Mouse (Mus musculus) thymus, adult 2 months (tissue): Measurements from ENCODE around the gene Ell.

Experiments used
- CTCF ChIP-seq: fragments of 200-500 bp; IDR thresholded peaks from 2 replicates; pipeline ENCODE4 v1.5.1; 2012; ENCODE audit warnings: mild to moderate bottlenecking, control low read depth, low read length, moderate library complexity, borderline replicate concordance; ENCODE audit not compliant: control insufficient read depth, poor library complexity, insufficient read depth; ENCODE audit errors: extremely low read depth
- POLR2A ChIP-seq: fragments of 200-500 bp; IDR thresholded peaks from 2 replicates; pipeline ENCODE4 v1.6.1; 2012; ENCODE audit warnings: mild to moderate bottlenecking, low read length, control low read depth, moderate library complexity; ENCODE audit not compliant: control insufficient read depth, poor library complexity, insufficient read depth; ENCODE audit errors: extremely low read depth

GRCm38 (mm10) chr8:70570360-70570759, 31.1 kb downstream of the Ell start:
- no peak for TF ChIP-seq CTCF
- TF ChIP-seq POLR2A: no peak
